Comparison of ENCODE assay signal across 15 mouse cellular contexts in the genomic region with DNA sequence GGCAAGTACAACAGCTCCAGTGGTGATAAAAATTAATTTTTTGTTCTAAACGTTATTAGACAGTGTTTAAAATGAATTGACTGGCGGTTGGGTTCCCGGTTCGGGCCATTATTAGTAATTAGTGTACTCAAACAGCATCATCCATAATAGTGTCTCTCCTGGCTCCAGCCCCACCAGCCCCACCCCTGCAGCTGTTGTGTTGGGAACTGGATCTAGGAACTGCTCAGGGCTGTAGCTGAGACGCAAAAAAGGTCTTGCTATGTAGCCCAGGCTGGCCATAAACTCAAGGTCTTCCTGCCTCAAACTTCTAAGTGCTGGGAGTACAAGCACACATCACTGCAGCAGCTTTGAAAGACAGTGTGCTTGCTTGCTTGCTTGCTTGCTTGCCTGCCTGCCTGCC.
"Had no signal": no experiment of that assay in that cellular context is flagged by ENCODE, and none has a peak within 500 bp of the region (broad histone marks: within the 10 kb centered on the region; RNA-seq: fewer than 3 reads in every experiment).

No protein-coding gene starts in this region.

- H3K36me3 ChIP-seq: neural tube, embryonic 13.5 days; neural tube, embryonic 15.5 days; stomach, embryonic 15.5 days had no signal

- H3K4me2 ChIP-seq: neural tube, embryonic 13.5 days; neural tube, embryonic 15.5 days; stomach, embryonic 15.5 days had no signal

- H3K4me3 ChIP-seq: neural tube, embryonic 13.5 days; neural tube, embryonic 15.5 days; stomach, embryonic 15.5 days had no signal

- DNase-seq: retina, postnatal 1 day; right cerebral cortex, adult 18-20 months; right cerebral cortex, postnatal 14 days; right cerebral cortex, postnatal 25 days; right cerebral cortex, postnatal 4 days; spleen, adult 18-20 months; thymus, adult 18-20 months; thymus, adult 2 months; thymus, postnatal 14 days; thymus, postnatal 25 days; thymus, postnatal 36 days; thymus, postnatal 4 days had no signal

- H3K27me3 ChIP-seq: stomach, embryonic 15.5 days had no signal
